Mouse (Mus musculus): Measurements from ENCODE around the gene Hspb8. TPM values are rescaled to one million over a fixed set of nuclear protein-coding genes. Genes with fewer than 3 reads are reported as not detected.

Gene Hspb8
- polyA plus RNA-seq, 1 experiment from 2014 or later = 3.4 TPM

GRCm38 (mm10) chr5:116406507-116406906, 16.2 kb downstream of the Hspb8 start:
- ATAC-seq (ENCODE audit: low read depth) = no peak
- 79% methylated on average over 3 of the region's 3 CpGs for WGBS
- Histone ChIP-seq H3K27me3 (ENCODE audit: control insufficient read depth, insufficient read depth, low read length) (no peaks in the 10 kb centered on the region), H3K36me3 (ENCODE audit: control insufficient read depth, insufficient read depth, low read length) (no peaks in the 10 kb centered on the region), H3K9ac (replicated peaks; ENCODE audit: low read depth, low read length) (no peak overlapping the region), H3K27ac (ENCODE audit: low read depth, low read length) (no peak overlapping the region), H3K4me1 (ENCODE audit: control insufficient read depth, insufficient read depth, low read length) (peaks cover 10% of the 10 kb centered on the region; the same call in 1 of the 2 replicates), H3K4me2 (ENCODE audit: low read depth, low read length) (no peak overlapping the region), H3K9me3 (ENCODE audit: control insufficient read depth, low read length) (no peaks in the 10 kb centered on the region), H3K4me3 (ENCODE audit: low read depth, low read length) (no peak overlapping the region)

- Histone ChIP-seq H3K4me3 (ENCODE audit: low read depth, low read length) (no peak overlapping the region), H3K9ac (replicated peaks; ENCODE audit: low read depth, low read length) (no peak overlapping the region), H3K4me2 (ENCODE audit: low read depth, low read length) (no peak overlapping the region), H3K27me3 (ENCODE audit: control insufficient read depth, insufficient read depth, low read length) (no peaks in the 10 kb centered on the region), H3K4me1 (ENCODE audit: control insufficient read depth, insufficient read depth, low read length) (peaks cover 9% of the 10 kb centered on the region; the same call in 1 of the 2 replicates), H3K9me3 (ENCODE audit: control insufficient read depth, low read length) (no peaks in the 10 kb centered on the region), H3K36me3 (ENCODE audit: control insufficient read depth, insufficient read depth, low read length) (no peaks in the 10 kb centered on the region), H3K27ac (ENCODE audit: low read depth, low read length) (no peak overlapping the region)
- WGBS = 100% methylated on average over 1 of the region's 1 CpGs
- no peak for ATAC-seq (ENCODE audit: low read depth)
Measured at GRCm38 (mm10) chr5:116405934-116406333, 16.7 kb downstream of the Hspb8 start.

GRCm38 (mm10) chr5:116404063-116404462, 18.6 kb downstream of the Hspb8 start:
- Histone ChIP-seq H3K4me1 (ENCODE audit: control insufficient read depth, insufficient read depth, low read length) (no peaks in the 10 kb centered on the region), H3K9me3 (ENCODE audit: control insufficient read depth, low read length) (no peaks in the 10 kb centered on the region), H3K36me3 (ENCODE audit: control insufficient read depth, insufficient read depth, low read length) (no peaks in the 10 kb centered on the region), H3K27ac (ENCODE audit: low read depth, low read length) (no peak overlapping the region), H3K4me3 (ENCODE audit: low read depth, low read length) (no peak overlapping the region), H3K9ac (replicated peaks; ENCODE audit: low read depth, low read length) (no peak overlapping the region), H3K27me3 (ENCODE audit: control insufficient read depth, insufficient read depth, low read length) (no peaks in the 10 kb centered on the region), H3K4me2 (ENCODE audit: low read depth, low read length) (no peak overlapping the region)
- WGBS = 93% methylated on average over 2 of the region's 2 CpGs
- ATAC-seq (ENCODE audit: low read depth) = no peak

- Histone ChIP-seq H3K9ac (replicated peaks; ENCODE audit: low read depth, low read length) (no peak overlapping the region), H3K27ac (ENCODE audit: low read depth, low read length) (no peak overlapping the region), H3K9me3 (ENCODE audit: control insufficient read depth, low read length) (no peaks in the 10 kb centered on the region), H3K36me3 (ENCODE audit: control insufficient read depth, insufficient read depth, low read length) (no peaks in the 10 kb centered on the region), H3K4me2 (ENCODE audit: low read depth, low read length) (no peak overlapping the region), H3K4me3 (ENCODE audit: low read depth, low read length) (no peak overlapping the region), H3K27me3 (ENCODE audit: control insufficient read depth, insufficient read depth, low read length) (no peaks in the 10 kb centered on the region), H3K4me1 (ENCODE audit: control insufficient read depth, insufficient read depth, low read length) (no peaks in the 10 kb centered on the region)
- 83% methylated on average over 3 of the region's 3 CpGs for WGBS
- ATAC-seq (ENCODE audit: low read depth) = no peak
Measured at GRCm38 (mm10) chr5:116400801-116401200, 21.9 kb downstream of the Hspb8 start.

GRCm38 (mm10) chr5:116400042-116400730, 22.5 kb downstream of the Hspb8 start:
- Histone ChIP-seq H3K36me3 (ENCODE audit: control insufficient read depth, insufficient read depth, low read length) (no peaks in the 10 kb centered on the region), H3K4me1 (ENCODE audit: control insufficient read depth, insufficient read depth, low read length) (no peaks in the 10 kb centered on the region), H3K27me3 (ENCODE audit: control insufficient read depth, insufficient read depth, low read length) (no peaks in the 10 kb centered on the region), H3K9me3 (ENCODE audit: control insufficient read depth, low read length) (no peaks in the 10 kb centered on the region), H3K4me3 (ENCODE audit: low read depth, low read length) (no peak overlapping the region), H3K27ac (ENCODE audit: low read depth, low read length) (no peak overlapping the region), H3K9ac (replicated peaks; ENCODE audit: low read depth, low read length) (no peak overlapping the region), H3K4me2 (ENCODE audit: low read depth, low read length) (no peak overlapping the region)
- no peak for ATAC-seq (ENCODE audit: low read depth)
- 76% methylated on average over 8 of the region's 8 CpGs for WGBS

GRCm38 (mm10) chr5:116396104-116396503, 26.6 kb downstream of the Hspb8 start:
- no peaks in the 10 kb centered on the region for H3K27me3 ChIP-seq (ENCODE audit: control insufficient read depth, insufficient read depth, low read length)
- no peaks in the 10 kb centered on the region for H3K36me3 ChIP-seq (ENCODE audit: control insufficient read depth, insufficient read depth, low read length)
- H3K4me2 ChIP-seq (ENCODE audit: low read depth, low read length) = no peak overlapping the region
- no peak for ATAC-seq (ENCODE audit: low read depth)
- H3K9me3 ChIP-seq (ENCODE audit: control insufficient read depth, low read length) = no peaks in the 10 kb centered on the region
- no peaks in the 10 kb centered on the region for H3K4me1 ChIP-seq (ENCODE audit: control insufficient read depth, insufficient read depth, low read length)
- no peak overlapping the region for H3K27ac ChIP-seq (ENCODE audit: low read depth, low read length)
- H3K4me3 ChIP-seq (ENCODE audit: low read depth, low read length) = no peak overlapping the region
- no peak overlapping the region for H3K9ac ChIP-seq (replicated peaks; ENCODE audit: low read depth, low read length)
- WGBS = 83% methylated on average over 5 of the region's 5 CpGs

GRCm38 (mm10) chr5:116392603-116393002, 30.1 kb downstream of the Hspb8 start:
- WGBS = 83% methylated on average over 9 of the region's 9 CpGs
- no peak for ATAC-seq (ENCODE audit: low read depth)
- H3K27me3 ChIP-seq (ENCODE audit: control insufficient read depth, insufficient read depth, low read length) = no peaks in the 10 kb centered on the region

GRCm38 (mm10) chr5:116389856-116390542, 32.7 kb downstream of the Hspb8 start:
- ATAC-seq (ENCODE audit: low read depth) = no peak
- Histone ChIP-seq H3K4me3 (ENCODE audit: low read depth, low read length) (no peak overlapping the region), H3K27ac (ENCODE audit: low read depth, low read length) (no peak overlapping the region), H3K9me3 (ENCODE audit: control insufficient read depth, low read length) (no peaks in the 10 kb centered on the region), H3K36me3 (ENCODE audit: control insufficient read depth, insufficient read depth, low read length) (no peaks in the 10 kb centered on the region), H3K4me1 (ENCODE audit: control insufficient read depth, insufficient read depth, low read length) (no peaks in the 10 kb centered on the region), H3K4me2 (ENCODE audit: low read depth, low read length) (no peak overlapping the region), H3K9ac (replicated peaks; ENCODE audit: low read depth, low read length) (no peak overlapping the region), H3K27me3 (ENCODE audit: control insufficient read depth, insufficient read depth, low read length) (no peaks in the 10 kb centered on the region)
- WGBS = 74% methylated on average over 15 of the region's 15 CpGs

More at GRCm38 (mm10) chr5:116392603-116393002, 30.1 kb downstream of the Hspb8 start:
- Histone ChIP-seq H3K4me3 (ENCODE audit: low read depth, low read length) (no peak overlapping the region), H3K4me1 (ENCODE audit: control insufficient read depth, insufficient read depth, low read length) (no peaks in the 10 kb centered on the region), H3K9ac (replicated peaks; ENCODE audit: low read depth, low read length) (no peak overlapping the region), H3K27ac (ENCODE audit: low read depth, low read length) (no peak overlapping the region), H3K9me3 (ENCODE audit: control insufficient read depth, low read length) (no peaks in the 10 kb centered on the region), H3K36me3 (ENCODE audit: control insufficient read depth, insufficient read depth, low read length) (no peaks in the 10 kb centered on the region), H3K4me2 (ENCODE audit: low read depth, low read length) (no peak overlapping the region)

- Histone ChIP-seq H3K4me3 (ENCODE audit: low read depth, low read length) (no peak overlapping the region), H3K4me1 (ENCODE audit: control insufficient read depth, insufficient read depth, low read length) (no peaks in the 10 kb centered on the region), H3K9me3 (ENCODE audit: control insufficient read depth, low read length) (no peaks in the 10 kb centered on the region), H3K36me3 (ENCODE audit: control insufficient read depth, insufficient read depth, low read length) (no peaks in the 10 kb centered on the region), H3K4me2 (ENCODE audit: low read depth, low read length) (no peak overlapping the region), H3K9ac (replicated peaks; ENCODE audit: low read depth, low read length) (no peak overlapping the region), H3K27ac (ENCODE audit: low read depth, low read length) (no peak overlapping the region), H3K27me3 (ENCODE audit: control insufficient read depth, insufficient read depth, low read length) (no peaks in the 10 kb centered on the region)
- 82% methylated on average over 4 of the region's 4 CpGs for WGBS
- no peak for ATAC-seq (ENCODE audit: low read depth)
Measured at GRCm38 (mm10) chr5:116389321-116389720, 33.3 kb downstream of the Hspb8 start.

Measured in neural tube, embryonic 14.5 days (tissue).